Mouse (Mus musculus) spleen, adult 2 months (tissue): ENCODE measurements around the gene Pnliprp2. TPM values are rescaled to one million over a fixed set of nuclear protein-coding genes. Genes with fewer than 3 reads are reported as not detected.

ENCODE experiments used
- DNase-seq, 2 experiments: peaks; one replicate each; pipeline versions ENCODE4 v3.0.0 to v3.0.0-alpha.2; 2012 to 2021; ENCODE audit warnings: low spot score in 2 of 2, low read depth in 1 of 2
- H3K27ac ChIP-seq: fragments of 200-500 bp; 2 replicates; pipeline ENCODE4 v1.5.1; 2012; ENCODE audit warnings: low read length, inconsistent platforms; ENCODE audit not compliant: insufficient read depth
- H3K27me3 ChIP-seq: fragments of 200-500 bp; 2 replicates; pipeline ENCODE4 v1.6.1; 2012; ENCODE audit warnings: mild to moderate bottlenecking, moderate library complexity, low read length, inconsistent platforms; ENCODE audit not compliant: control insufficient read depth, insufficient read depth
- H3K36me3 ChIP-seq: fragments of 200-500 bp; 2 replicates; pipeline ENCODE4 v1.6.1; 2012; ENCODE audit warnings: mild to moderate bottlenecking, low read length, inconsistent platforms; ENCODE audit not compliant: control insufficient read depth, insufficient read depth
- H3K4me1 ChIP-seq: fragments of 200-500 bp; 2 replicates; pipeline ENCODE4 v1.6.1; 2011; ENCODE audit warnings: inconsistent platforms; ENCODE audit not compliant: control insufficient read depth, insufficient read depth, insufficient read length
- H3K4me3 ChIP-seq: fragments of 200-500 bp; 2 replicates; pipeline ENCODE4 v1.5.1; 2011; ENCODE audit warnings: mild to moderate bottlenecking, inconsistent platforms; ENCODE audit not compliant: insufficient read depth, insufficient read length; ENCODE audit errors: extremely low read depth
- CTCF ChIP-seq: fragments of 200-500 bp; IDR thresholded peaks from 2 replicates; pipeline ENCODE4 v1.5.1; 2011; ENCODE audit warnings: mild to moderate bottlenecking, inconsistent platforms; ENCODE audit not compliant: insufficient read depth, insufficient read length, insufficient replicate concordance; ENCODE audit errors: extremely low read depth
- POLR2A ChIP-seq: fragments of 200-500 bp; IDR thresholded peaks from 2 replicates; pipeline ENCODE4 v1.6.1; 2011; ENCODE audit warnings: low read depth, low read length, inconsistent platforms
- WGBS: fragments of 180-500 bp; shearing (Covaris S2); methylation state at CpG from one replicate; pipeline ENCODE4 v1.1.7; 2018; 5-methylcytosine and 5-hydroxymethylcytosine counted together
- polyA plus RNA-seq: library from polyadenylated mRNA; depleted of rRNA; stranded (reverse); fragments of >200 nt; gene quantifications from 2 replicates; pipeline ENCODE4 v1.2.3, GENCODE M21; 2012

Gene Pnliprp2
- polyA plus RNA-seq, 1 experiment, result 62.1 TPM

DNA sequence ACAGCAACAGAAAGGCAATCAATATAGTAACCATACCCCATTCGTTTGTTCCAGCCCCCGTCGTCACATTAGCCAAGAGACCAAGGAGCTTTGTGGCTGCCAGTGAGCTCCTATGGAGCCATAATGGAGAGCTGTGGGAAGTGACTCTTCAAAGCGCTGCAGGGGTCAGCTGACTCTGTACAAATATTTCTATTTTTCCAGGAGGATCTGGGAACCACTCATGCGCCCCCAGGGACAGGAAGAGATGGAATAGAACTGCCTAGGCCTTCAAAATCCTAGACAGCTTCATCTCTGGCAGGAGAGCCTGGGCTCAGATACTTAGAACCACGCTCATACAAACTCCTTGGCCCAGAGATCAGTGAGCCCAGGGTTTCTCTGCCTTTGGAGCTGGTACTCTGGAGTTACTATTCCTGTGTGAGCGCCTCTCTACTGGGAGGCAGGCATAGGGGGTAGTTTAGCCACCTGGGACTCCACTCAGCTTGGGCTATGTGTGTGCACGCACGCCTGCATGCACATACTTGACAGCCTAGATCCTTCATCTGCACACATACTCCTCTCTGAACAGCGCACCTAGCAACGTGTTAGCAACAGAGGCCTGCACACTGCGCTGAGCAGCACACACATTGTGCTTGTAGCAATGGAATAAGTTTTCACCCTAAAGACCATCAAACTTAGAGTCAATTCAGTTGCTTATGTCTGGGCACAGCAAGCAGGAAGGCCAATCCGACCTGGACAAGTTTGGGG, 55.8 kb downstream of the Pnliprp2 start:
- Histone ChIP-seq H3K4me3 (no peak overlapping the region), H3K36me3 (no peaks in the 10 kb centered on the region), H3K27ac (no peak overlapping the region), H3K4me1 (peaks cover 28% of the 10 kb centered on the region; the same call in 1 of the 2 replicates), H3K27me3 (no peaks in the 10 kb centered on the region)
- 90% methylated on average over 13 of the region's 13 CpGs for WGBS
- TF ChIP-seq POLR2A (no peak), CTCF (no peak)
- no peak for DNase-seq

DNA sequence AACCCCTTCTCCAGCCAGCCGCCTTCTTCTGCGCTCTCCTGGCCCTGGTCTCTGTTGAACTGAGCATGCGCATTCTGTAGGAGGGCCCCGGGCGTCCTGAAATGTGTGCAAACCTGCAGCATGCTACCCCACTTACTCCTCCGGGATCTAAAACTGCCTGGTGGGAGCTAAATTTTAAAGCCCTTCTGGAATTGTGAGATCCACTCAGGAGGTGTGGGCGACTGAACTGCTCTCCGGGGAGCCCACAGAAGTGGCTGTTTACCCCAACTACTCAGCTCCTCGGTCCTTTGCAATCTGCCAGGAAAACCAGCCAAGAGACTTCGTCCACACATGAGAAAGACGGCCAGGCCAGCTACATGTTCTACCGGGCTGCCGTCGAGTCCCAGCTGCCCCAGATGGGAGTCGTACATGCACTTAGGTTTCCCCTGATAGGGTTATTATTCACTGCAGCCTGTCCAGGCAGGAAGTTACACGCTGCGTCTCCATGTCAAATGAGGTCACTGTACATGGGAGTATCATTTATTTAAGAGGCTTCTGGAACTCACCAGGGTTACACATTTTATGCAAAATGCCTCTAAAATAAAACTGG, 57.0 kb downstream of the Pnliprp2 start:
- H3K27ac ChIP-seq, result no peak overlapping the region
- TF ChIP-seq CTCF (no peak), POLR2A (no peak)
- 74% methylated on average over 17 of the region's 17 CpGs for WGBS

GRCm38 (mm10) chr19:58817398-58817797, 57.9 kb downstream of the Pnliprp2 start:
- no peaks in the 10 kb centered on the region for H3K36me3 ChIP-seq
- WGBS, result 79% methylated on average over 11 of the region's 11 CpGs
- peaks cover 31% of the 10 kb centered on the region; the same call in 1 of the 2 replicates for H3K4me1 ChIP-seq
- TF ChIP-seq POLR2A, result no peak
- TF ChIP-seq CTCF, result no peak
- no peak overlapping the region for H3K4me3 ChIP-seq
- DNase-seq, result no peak
- H3K27ac ChIP-seq, result no peak overlapping the region
- no peaks in the 10 kb centered on the region for H3K27me3 ChIP-seq

More for the DNA sequence above, 57.0 kb downstream of the Pnliprp2 start:
- no peak overlapping the region for H3K4me3 ChIP-seq
- no peak for DNase-seq
- no peaks in the 10 kb centered on the region for H3K36me3 ChIP-seq
- peaks cover 28% of the 10 kb centered on the region; the same call in 1 of the 2 replicates for H3K4me1 ChIP-seq
- no peaks in the 10 kb centered on the region for H3K27me3 ChIP-seq

DNA sequence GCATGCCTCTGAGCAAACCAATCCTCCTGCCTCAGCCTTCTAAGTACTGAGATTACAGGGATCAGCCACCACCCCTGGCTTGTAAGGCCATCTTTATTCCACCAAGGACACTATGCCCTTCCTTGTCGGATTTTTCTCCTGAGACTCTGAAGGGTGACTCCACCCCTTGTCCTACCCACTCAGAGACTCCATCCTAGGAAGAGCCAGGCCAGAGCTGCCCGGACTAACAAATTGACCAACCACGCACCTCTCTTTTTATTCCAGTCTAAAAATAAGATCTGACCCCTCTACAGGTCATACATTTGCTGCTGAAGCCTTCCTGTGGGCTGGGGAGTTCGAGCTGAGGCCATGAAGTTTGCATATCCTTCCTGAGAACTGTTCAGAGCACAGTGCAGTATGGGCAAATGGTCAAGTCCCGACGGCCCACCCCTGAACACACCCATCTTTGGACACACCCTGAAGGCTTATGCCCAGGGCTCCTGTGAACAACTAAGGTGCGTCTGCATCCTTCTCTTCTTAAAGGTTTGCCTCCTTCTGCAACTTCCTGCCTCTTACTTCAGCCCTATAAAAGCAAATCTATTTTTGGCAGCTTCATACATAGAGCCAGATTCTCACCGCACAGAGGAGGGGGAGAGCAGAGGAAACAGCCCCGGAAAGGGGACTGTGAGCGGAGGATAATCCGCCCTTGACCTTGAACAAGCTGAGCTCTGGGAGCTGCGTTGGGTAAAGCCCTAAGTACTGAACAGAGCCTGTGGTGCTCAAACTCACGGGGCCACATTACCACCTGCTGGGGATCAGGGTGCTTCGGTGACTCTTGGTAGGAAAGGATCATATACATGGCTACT, 59.3 kb downstream of the Pnliprp2 start:
- DNase-seq, result peak in 1 of 2 experiments; percentile 26
- TF ChIP-seq POLR2A (no peak), CTCF (no peak)
- no peaks in the 10 kb centered on the region for H3K27me3 ChIP-seq
- peak overlapping the region; percentile 21 for H3K27ac ChIP-seq
- H3K4me3 ChIP-seq, result no peak overlapping the region
- no peaks in the 10 kb centered on the region for H3K36me3 ChIP-seq
- peaks cover 31% of the 10 kb centered on the region; the same call in 1 of the 2 replicates for H3K4me1 ChIP-seq
- 22% methylated on average over 14 of the region's 14 CpGs for WGBS

DNA sequence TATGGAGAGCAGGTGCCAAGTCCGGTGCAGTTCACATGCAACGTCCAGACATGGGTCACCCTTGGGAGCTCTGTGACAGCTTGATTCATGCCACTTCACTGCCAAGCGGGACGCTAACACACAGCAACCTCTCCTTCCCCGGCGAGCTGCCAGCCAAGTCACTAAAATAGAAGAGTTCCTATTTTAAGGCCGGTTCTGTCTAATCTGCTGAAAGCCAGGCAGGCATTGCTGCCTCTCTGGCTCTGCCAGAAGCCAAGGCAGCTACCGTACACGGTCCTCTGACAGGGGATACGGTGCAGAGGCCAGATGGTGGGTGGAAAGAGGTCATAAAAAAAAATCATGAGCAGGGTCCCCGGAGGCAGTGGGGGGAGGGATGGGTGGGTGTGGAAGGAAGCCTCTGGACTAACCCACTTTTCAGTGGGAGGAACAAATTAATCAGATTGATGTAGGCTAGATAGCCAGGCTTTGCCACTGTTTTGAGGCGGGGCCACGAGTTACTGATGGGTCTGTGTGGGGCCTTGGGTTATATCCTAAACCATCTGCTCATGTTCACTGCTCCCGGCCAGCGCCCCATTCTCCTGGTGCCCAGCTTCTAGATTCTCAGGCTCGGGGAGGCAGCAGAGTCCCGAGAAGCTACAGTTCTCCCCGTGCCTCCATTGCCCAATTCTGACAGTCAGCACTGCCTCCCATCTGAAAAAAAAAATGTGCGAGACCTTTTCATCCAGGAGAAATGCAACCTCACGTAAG, 63.1 kb downstream of the Pnliprp2 start:
- Histone ChIP-seq H3K4me3 (no peak overlapping the region), H3K27me3 (no peaks in the 10 kb centered on the region), H3K36me3 (no peaks in the 10 kb centered on the region), H3K27ac (no peak overlapping the region), H3K4me1 (peaks cover 19% of the 10 kb centered on the region; the same call in 1 of the 2 replicates)
- TF ChIP-seq POLR2A, result no peak
- TF ChIP-seq CTCF, result no peak
- 38% methylated on average over 20 of the region's 20 CpGs for WGBS
- no peak for DNase-seq

DNA sequence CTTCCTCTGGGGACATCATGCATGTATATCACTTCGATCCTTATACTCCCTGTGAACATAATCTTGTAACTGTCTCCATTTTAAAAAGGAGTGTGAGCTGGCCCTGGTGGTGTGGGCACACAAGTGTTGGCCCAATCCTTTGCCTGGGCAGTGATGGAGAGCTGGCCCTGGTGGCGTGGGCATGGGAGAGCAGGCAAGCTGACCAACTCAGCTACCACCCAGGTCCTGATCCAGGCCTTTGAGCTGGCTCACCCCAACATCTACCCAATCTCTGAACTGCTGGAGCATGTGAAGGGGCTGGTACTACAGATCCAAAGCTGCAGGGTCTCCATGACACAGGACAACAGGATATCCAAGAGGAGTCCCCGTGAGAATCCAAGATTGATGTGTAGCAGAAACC, 63.8 kb downstream of the Pnliprp2 start:
- 88% methylated on average over 3 of the region's 3 CpGs for WGBS
- TF ChIP-seq POLR2A (no peak), CTCF (no peak)
- no peaks in the 10 kb centered on the region for H3K27me3 ChIP-seq
- no peak overlapping the region for H3K4me3 ChIP-seq
- peaks cover 13% of the 10 kb centered on the region; the same call in 1 of the 2 replicates for H3K4me1 ChIP-seq
- no peak for DNase-seq
- no peak overlapping the region for H3K27ac ChIP-seq
- H3K36me3 ChIP-seq, result no peaks in the 10 kb centered on the region
